Comparison of ENCODE assay signal across 9 mouse cellular contexts in genomic region chr8:22302896-22303306, GRCm38 (mm10). TPM values are rescaled to one million over a fixed set of nuclear protein-coding genes. Genes with fewer than 3 reads are reported as not detected.
A peak's percentile ranks its signal among the peaks of the same experiment; 100 is the strongest.
DNase-seq lines count a peak whose midpoint lies in the region; ATAC-seq lines count a peak whose summit lies in the region.
"Had no signal": no experiment of that assay in that cellular context is flagged by ENCODE, and none has a peak within 500 bp of the region (broad histone marks: within the 10 kb centered on the region; RNA-seq: fewer than 3 reads in every experiment).

No protein-coding gene starts in this region.

- no peaks in the 10 kb centered on the region for H3K27me3 ChIP-seq in heart, embryonic 16.5 days (ENCODE audit: control insufficient read depth, insufficient read depth, low read length)
- H3K27me3 ChIP-seq in midbrain, embryonic 12.5 days, result no peaks in the 10 kb centered on the region

- H3K4me2 ChIP-seq in heart, embryonic 16.5 days (ENCODE audit: low read depth, low read length), result peak overlapping the region; percentile 56
- H3K4me2 ChIP-seq in midbrain, embryonic 12.5 days (replicated peaks), result peak overlapping the region; percentile 41

- H3K9me3 ChIP-seq in heart, embryonic 16.5 days (replicated peaks; ENCODE audit: control insufficient read depth, low read length), result no peaks in the 10 kb centered on the region
- H3K9me3 ChIP-seq in midbrain, embryonic 12.5 days, result no peaks in the 10 kb centered on the region

- no peak overlapping the region for H3K27ac ChIP-seq in heart, embryonic 16.5 days (ENCODE audit: low read length)
- H3K27ac ChIP-seq in midbrain, embryonic 12.5 days (replicated peaks), result no peak overlapping the region; the same call in 1 of the 2 replicates

- DNase-seq in right cerebral cortex, postnatal 4 days, result peak; percentile 9
- no peak for DNase-seq in right cerebral cortex, adult 18-20 months
- DNase-seq in kidney, postnatal 4 days, result peak; percentile 52 to 78
- DNase-seq in natural killer cell, adult 2 months (ENCODE audit: low spot score in 2 of 2), result no peak
- DNase-seq in gastrocnemius, postnatal 25 days, result no peak
- DNase-seq in left cerebral cortex, adult 8-10 months (ENCODE audit: low spot score in 2 of 2), result no peak

- no peaks in the 10 kb centered on the region for H3K36me3 ChIP-seq in heart, embryonic 16.5 days (ENCODE audit: control insufficient read depth, insufficient read depth)
- no peaks in the 10 kb centered on the region for H3K36me3 ChIP-seq in midbrain, embryonic 12.5 days

- H3K4me1 ChIP-seq in heart, embryonic 16.5 days (ENCODE audit: control insufficient read depth, insufficient read depth, low read length), result no peaks in the 10 kb centered on the region
- peaks cover 7% of the 10 kb centered on the region; the same call in 1 of the 2 replicates for H3K4me1 ChIP-seq in midbrain, embryonic 12.5 days

- H3K4me3 ChIP-seq in heart, embryonic 16.5 days (ENCODE audit: low read length), result peak overlapping the region; percentile 31
- H3K4me3 ChIP-seq in midbrain, embryonic 12.5 days, result peak overlapping the region; percentile 9; the same call in 1 of the 2 replicates

- no peak overlapping the region for H3K9ac ChIP-seq in heart, embryonic 16.5 days (ENCODE audit: low read length)
- no peak overlapping the region for H3K9ac ChIP-seq in midbrain, embryonic 12.5 days (replicated peaks)

- 24% methylated on average over 7 of the region's 7 CpGs for WGBS in heart, embryonic 16.5 days
- WGBS in midbrain, embryonic 12.5 days, result 11% methylated on average over 7 of the region's 7 CpGs

- no peak for ATAC-seq in heart, embryonic 16.5 days (replicated peaks; ENCODE audit: extremely low read depth, insufficient read depth, low FRiP score)
- ATAC-seq in midbrain, embryonic 12.5 days (ENCODE audit: low FRiP score, low read depth), result peak; percentile 85

RNA-seq across cellular contexts. Expression of gene Tpte, which starts 19.7 kb away (rescaled TPM):
- polyA plus RNA-seq in heart, embryonic 16.5 days (2015; fragmentation: Nextera tagmentation; extraction: Ambion mirVana), result not detected in 2 replicates
- not detected in 2 replicates for polyA plus RNA-seq in midbrain, embryonic 12.5 days (2016; fragmentation: Nextera tagmentation; extraction: Ambion mirVana)
- not detected for total RNA-seq in gastrocnemius, postnatal 25 days (2021)
- not detected for total RNA-seq in left cerebral cortex, adult 8-10 months (2022)
- polyA plus RNA-seq: large intestine, adult 2 months had no signal

Comparison
In these comparisons a context has a peak if more than half of its experiments do, and no peak if none do; other contexts are left out.
1. DNase-seq: peak in right cerebral cortex, postnatal 4 days (single experiment) and kidney, postnatal 4 days (2 of 2); none in right cerebral cortex, adult 18-20 months (single experiment), natural killer cell, adult 2 months (0 of 2), gastrocnemius, postnatal 25 days (single experiment) and left cerebral cortex, adult 8-10 months (0 of 2).